Mouse (Mus musculus): ENCODE results near the gene Atp6v0a1.

- TF ChIP-seq POLR2A (IDR thresholded peaks at IDR 0.05; ENCODE audit: low read depth, low read length) (no peak), CTCF (conservative IDR thresholded peaks at IDR 0.05; ENCODE audit: insufficient read depth, insufficient read length, low read depth, low read length) (no peak)
Observed at GRCm38 (mm10) chr11:100988674-100989073, 20.6 kb upstream of the Atp6v0a1 start.

All from kidney, adult 2 months (tissue).